Mouse (Mus musculus) G1E-ER4 (cell line): ENCODE results near the gene Ddx27. TPM values are rescaled to one million over a fixed set of nuclear protein-coding genes. Genes with fewer than 3 reads are reported as not detected.

Experiments
- GATA1 ChIP-seq: IDR thresholded peaks from one replicate; pipeline ENCODE4 v1.8.0; 2012; ENCODE audit warnings: low read length, inconsistent platforms
- polyA plus RNA-seq: library from polyadenylated mRNA; stranded (reverse); fragments of >175 nt; gene quantifications from 2 replicates; pipeline ENCODE4 v1.2.3, GENCODE M21; 2012

The Ddx27 gene
- polyA plus RNA-seq = 124 and 127 TPM in 2 replicates

- TF ChIP-seq GATA1 = no peak
Observed at GRCm38 (mm10) chr2:167014702-167015381, at the start of gene Ddx27. TSS of gene Ddx27 (plus strand) at chr2:167015193.

- no peak for TF ChIP-seq GATA1
Observed at GRCm38 (mm10) chr2:166973153-166973552, 41.8 kb upstream of the Ddx27 start.

GRCm38 (mm10) chr2:166974177-166974872, 40.7 kb upstream of the Ddx27 start:
- TF ChIP-seq GATA1 = no peak

GRCm38 (mm10) chr2:166976356-166976755, 38.6 kb upstream of the Ddx27 start:
- TF ChIP-seq GATA1 = no peak

- no peak for TF ChIP-seq GATA1
Observed at GRCm38 (mm10) chr2:166977490-166977889, 37.5 kb upstream of the Ddx27 start.

- no peak for TF ChIP-seq GATA1
Observed at GRCm38 (mm10) chr2:166980161-166980560, 34.8 kb upstream of the Ddx27 start.

- TF ChIP-seq GATA1 = no peak
Observed at GRCm38 (mm10) chr2:166983351-166983894, 31.6 kb upstream of the Ddx27 start.

GRCm38 (mm10) chr2:166990861-166991260, 24.1 kb upstream of the Ddx27 start:
- no peak for TF ChIP-seq GATA1

- TF ChIP-seq GATA1 = no peak
Observed at GRCm38 (mm10) chr2:166991945-166992344, 23.0 kb upstream of the Ddx27 start.

- TF ChIP-seq GATA1 = no peak
Observed at GRCm38 (mm10) chr2:166995021-166995795, 19.8 kb upstream of the Ddx27 start.

- no peak for TF ChIP-seq GATA1
Observed at GRCm38 (mm10) chr2:166995796-166996532, 19.0 kb upstream of the Ddx27 start, which contains the start of gene Stau1. TSS of gene Stau1 (minus strand) at chr2:166996299.

- no peak for TF ChIP-seq GATA1
Observed at GRCm38 (mm10) chr2:166996533-166996894, 18.5 kb upstream of the Ddx27 start.

GRCm38 (mm10) chr2:167001486-167001885, 13.5 kb upstream of the Ddx27 start:
- no peak for TF ChIP-seq GATA1

GRCm38 (mm10) chr2:167004099-167004854, 10.7 kb upstream of the Ddx27 start:
- no peak for TF ChIP-seq GATA1
